Mouse (Mus musculus): ENCODE results near the gene Scd1.
"Not testable (repeated sequence)": the region's sequence is repeated elsewhere in the genome, so short reads cannot be mapped to it uniquely, and the experiment has no call there.

Scd1 gene

DNA sequence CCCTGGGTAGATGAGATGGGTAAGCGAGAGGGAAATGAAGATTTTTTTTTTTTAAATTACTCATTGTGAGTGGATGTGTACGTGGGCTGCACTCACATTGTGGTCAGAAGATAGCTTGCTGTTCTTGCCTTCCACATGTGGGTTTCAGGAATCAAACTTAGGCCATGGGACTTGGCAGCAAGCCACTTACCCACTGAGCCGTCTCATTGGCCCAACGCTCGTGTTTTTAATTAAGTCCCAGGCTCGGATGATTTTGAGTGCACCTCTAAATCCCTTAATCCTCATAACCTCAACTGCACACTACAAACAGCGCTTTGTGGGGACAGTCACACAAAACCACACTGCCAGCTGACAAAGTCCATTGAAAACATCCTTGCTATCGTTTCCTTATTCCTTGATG is 38.3 kb downstream of the Scd1 start:
- in situ Hi-C loops (cut with MboI, MseI) = no loop called here

- in situ Hi-C loops (cut with MboI, MseI) = not testable (repeated sequence)
Measured at GRCm38 (mm10) chr19:44367076-44367475, 40.6 kb downstream of the Scd1 start.

- in situ Hi-C loops (cut with MboI, MseI) = no loop called here
Measured at GRCm38 (mm10) chr19:44365733-44366132, 41.9 kb downstream of the Scd1 start.

GRCm38 (mm10) chr19:44364029-44364428 is 43.6 kb downstream of the Scd1 start:
- in situ Hi-C loops (cut with MboI, MseI) = loop anchor here (5.0 kb wide), 1 partner anchor 57 kb away; no protein-coding TSS in a partner anchor

GRCm38 (mm10) chr19:44363529-44363928 is 44.1 kb downstream of the Scd1 start:
- in situ Hi-C loops (cut with MboI, MseI) = loop anchor here (5.0 kb wide), 1 partner anchor 56 kb away; no protein-coding TSS in a partner anchor

DNA sequence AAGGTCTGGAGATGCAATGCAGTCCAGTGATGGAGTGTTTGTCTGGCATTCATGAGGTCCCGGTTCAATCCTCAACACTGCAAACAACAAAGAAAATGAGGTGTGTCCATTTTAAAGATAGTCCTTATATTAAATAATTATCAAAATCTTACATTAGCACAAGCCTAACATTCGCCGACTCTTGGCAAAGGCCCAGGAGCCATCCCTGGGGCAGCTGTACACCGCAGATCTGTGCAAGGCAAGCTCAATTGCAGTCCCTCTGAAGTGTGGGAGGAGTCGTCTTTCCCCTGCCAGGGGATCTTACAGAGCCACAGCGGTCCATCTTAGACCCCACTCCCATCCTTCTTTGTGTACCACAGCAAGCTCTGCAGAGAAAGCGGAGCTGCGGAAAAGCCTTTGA is 49.0 kb downstream of the Scd1 start:
- in situ Hi-C loops (cut with MboI, MseI) = no loop called here

DNA sequence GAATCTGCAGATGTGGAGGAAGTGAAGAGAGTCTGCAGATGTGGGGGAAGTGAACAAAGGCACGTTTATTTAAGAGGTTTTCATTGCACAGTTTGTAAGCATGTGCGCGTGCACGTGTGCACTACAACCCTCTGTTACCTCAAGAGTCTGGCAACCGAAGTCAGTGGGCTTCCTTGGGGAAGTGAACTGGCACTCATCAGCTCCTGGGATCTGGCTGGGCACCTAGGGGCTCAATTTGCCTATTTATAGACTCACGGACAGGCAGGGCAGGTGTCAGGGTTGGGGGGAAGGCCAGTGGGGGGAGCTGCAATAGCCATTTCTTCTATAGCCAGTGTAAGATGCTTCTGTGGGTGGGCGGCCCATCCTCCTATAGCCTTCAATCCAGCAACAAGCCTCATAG is 55.9 kb downstream of the Scd1 start:
- in situ Hi-C loops (cut with MboI, MseI) = no loop called here

DNA sequence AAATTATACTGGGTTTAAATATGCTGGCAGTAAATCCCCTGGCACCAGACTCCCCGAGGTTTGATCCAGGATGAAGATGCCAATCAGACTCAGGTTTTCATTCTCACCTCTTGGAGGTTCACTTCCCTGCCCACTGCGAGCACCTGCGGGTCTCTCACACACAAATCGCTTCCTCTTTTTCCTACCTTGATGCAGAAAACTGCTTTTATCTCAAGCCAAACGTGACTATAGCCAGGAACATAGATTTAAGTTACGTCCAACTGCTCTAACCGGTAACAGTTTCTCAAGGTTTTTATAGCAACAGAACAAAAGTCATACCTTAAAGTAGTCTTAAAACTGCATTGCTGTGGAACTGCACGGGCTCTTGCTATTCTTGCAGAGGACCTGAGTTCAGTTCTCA is 58.0 kb downstream of the Scd1 start:
- in situ Hi-C loops (cut with MboI, MseI) = loop anchor here (25.0 kb wide), 1 partner anchor 1088 kb away; no protein-coding TSS in a partner anchor
